Mouse (Mus musculus) mouse embryonic stem cell (cell line): ENCODE measurements around the gene Medag.

Experiments used
- in situ Hi-C, 2 experiments: fragments of 300-500 bp; cut with MboI; formaldehyde crosslinking; loops; 1 replicate in 1 of 2; 3 replicates in 1 of 2; pipeline ENCODE4 v1.14.3; 2019 to 2020; ENCODE audit warnings: low sequenced_read_pairs in 2 of 2, low pct_unique_long_range_greater_than_20kb in 1 of 2, mixed read lengths in 1 of 2; ENCODE audit not compliant: unreplicated experiment in 1 of 2

Gene Medag

GRCm38 (mm10) chr5:149380388-149380916, 31.1 kb upstream of the Medag start:
- in situ Hi-C loops, result no loop called here

GRCm38 (mm10) chr5:149381948-149382347, 29.6 kb upstream of the Medag start:
- in situ Hi-C loops, result no loop called here

GRCm38 (mm10) chr5:149382601-149383000, 28.9 kb upstream of the Medag start:
- in situ Hi-C loops, result no loop called here

- in situ Hi-C loops, result loop anchor here in 1 of 2 experiments (5.0 kb wide), 1 partner anchor 343 kb away; no protein-coding TSS in a partner anchor
These were observed 26.2 kb upstream of the Medag start for GRCm38 (mm10) chr5:149385228-149385961.

DNA sequence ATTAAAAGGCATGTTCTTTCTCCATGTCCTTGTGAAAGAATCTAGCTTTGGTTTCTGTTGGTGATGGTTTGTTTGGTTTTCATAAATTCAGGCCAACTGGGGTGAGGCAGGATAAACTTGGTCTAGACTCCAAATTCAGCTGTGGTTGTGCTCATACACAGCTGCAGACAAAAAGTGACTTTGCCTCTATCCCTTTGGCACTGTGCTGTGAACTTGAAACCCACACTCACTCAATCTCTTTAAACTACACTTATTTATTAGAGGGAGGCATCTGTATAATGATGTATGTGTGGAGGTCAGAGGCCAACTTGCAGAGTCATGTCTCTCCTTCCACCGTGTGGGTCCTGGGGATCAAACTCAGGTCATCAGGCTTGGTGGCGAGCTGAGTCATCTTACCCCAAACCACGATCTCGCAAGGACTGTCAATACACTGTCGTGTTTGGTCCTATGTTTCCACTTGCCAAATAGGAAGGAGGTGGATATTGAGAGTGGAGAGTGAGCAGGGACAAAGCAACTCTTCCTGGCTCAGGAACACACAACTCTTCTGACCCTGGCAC, 25.2 kb upstream of the Medag start:
- in situ Hi-C loops, result loop anchor here in 1 of 2 experiments (5.0 kb wide), 1 partner anchor 344 kb away; no protein-coding TSS in a partner anchor

- in situ Hi-C loops, result loop anchor here in 1 of 2 experiments (5.0 kb wide), 1 partner anchor 347 kb away; no protein-coding TSS in a partner anchor
These were observed 22.6 kb upstream of the Medag start for GRCm38 (mm10) chr5:149388947-149389346.

- in situ Hi-C loops, result loop anchor here in 1 of 2 experiments (5.0 kb wide), 1 partner anchor 347 kb away; no protein-coding TSS in a partner anchor
These were observed 21.9 kb upstream of the Medag start for GRCm38 (mm10) chr5:149389548-149390211.

DNA sequence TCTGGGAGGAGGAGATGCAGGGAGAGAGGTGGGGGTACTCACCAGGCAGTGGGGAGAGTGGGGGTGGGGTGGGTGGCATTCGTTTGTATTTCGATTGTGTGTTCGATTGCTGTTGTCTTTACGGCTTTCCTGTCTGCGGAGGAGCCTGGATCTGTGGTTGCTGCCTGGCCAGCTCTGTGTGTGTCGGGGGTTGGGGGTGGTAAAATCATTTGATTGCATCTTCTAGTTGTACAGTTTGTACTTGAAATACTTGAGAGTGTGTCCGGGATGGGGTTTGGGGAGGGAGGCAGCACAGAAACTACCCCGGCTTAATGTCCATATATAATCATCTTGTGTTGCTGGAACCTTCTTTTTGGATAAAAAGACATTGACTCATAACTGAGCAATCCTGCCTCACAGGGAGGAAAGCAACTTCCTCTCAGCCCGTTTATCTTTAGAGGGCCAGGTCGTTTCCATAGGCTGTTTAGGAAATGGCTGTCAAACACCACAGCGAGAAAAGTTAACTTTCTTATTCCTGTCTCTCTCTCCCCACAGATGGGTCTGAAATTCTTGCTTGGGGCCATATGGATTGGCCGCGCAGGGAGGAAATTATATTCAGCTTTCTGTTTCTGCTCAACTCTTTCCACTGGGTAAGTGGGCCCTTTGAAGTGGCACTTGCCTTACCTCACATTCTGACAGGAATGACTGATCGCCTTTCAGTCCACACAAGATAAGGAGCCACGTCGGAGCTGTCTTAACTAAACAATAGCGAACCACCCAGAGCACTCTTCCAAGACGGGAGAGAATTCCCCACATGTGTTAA, 19.8 kb upstream of the Medag start:
- in situ Hi-C loops, result no loop called here

DNA sequence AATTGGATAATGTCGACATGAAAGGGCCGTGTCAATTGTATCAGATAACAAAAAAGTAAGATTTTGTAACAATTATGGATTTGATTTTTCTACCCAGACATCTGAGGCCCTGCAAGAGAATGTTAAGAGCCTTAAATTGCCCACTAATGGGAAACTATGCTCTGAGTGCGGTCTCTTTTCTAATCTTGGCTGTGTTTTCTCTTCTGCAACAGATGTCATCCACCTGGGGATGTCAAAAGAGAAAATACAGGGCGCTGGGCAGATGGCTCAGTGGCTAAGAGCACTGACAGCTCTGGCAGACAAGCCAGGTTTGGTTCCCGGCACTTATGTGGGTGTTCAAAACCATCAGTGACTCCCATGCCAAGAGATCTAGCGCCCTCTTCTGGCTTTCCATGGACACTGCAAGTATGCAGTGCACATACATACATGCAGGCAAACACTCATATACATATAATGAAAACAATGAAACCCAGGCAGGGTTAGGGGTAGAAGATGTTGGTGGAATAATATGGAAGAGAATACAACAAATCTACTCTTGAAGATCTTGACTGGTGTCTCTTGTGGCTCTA, 19.0 kb upstream of the Medag start:
- in situ Hi-C loops, result no loop called here

DNA sequence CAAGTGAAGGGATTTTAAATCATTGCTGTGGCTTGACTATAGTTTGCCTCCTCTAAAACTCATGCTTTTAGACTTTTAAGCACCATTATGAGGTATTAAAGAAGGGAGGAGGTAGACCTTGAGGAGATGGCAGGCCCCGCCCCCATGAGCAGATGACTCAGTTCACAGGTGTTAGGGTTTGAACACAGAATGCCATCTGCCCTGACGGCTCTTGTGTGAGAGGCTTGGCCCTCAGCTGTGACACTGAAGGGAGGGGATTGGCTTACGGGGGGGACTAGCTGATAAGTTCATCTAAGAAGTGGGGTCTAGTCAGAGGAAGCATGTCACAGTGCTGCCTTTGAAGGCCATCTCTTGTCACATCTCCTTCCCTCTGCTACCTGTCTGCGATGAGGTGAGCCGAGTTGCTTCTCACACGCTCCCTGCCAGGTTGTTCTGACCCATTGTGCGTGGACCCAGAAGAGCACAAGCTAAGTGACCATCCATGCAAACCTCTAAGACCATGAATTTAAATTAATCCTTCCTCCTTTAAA, 10.0 kb upstream of the Medag start:
- in situ Hi-C loops, result no loop called here

- in situ Hi-C loops, result no loop called here
These were observed 9.5 kb upstream of the Medag start for GRCm38 (mm10) chr5:149402029-149402428.

DNA sequence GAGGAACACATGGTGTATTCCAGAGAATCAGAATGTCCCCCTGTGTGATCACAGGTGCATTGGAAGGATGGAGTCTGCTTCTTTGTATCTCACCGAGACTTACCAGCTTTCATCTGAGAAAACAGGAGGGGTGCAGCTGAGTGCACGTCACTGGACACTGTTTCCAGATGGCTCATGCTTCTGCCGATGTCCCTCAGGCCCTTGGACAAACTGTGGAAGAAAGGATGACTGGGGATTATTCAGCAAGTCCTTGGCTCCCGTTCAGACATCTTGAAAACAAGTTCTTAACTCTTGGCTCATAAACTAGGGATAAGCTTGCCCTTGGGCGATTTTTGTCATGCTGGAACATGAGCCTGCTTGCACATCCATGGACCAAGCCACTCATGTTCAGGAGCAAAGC, 8.2 kb upstream of the Medag start:
- in situ Hi-C loops, result no loop called here

DNA sequence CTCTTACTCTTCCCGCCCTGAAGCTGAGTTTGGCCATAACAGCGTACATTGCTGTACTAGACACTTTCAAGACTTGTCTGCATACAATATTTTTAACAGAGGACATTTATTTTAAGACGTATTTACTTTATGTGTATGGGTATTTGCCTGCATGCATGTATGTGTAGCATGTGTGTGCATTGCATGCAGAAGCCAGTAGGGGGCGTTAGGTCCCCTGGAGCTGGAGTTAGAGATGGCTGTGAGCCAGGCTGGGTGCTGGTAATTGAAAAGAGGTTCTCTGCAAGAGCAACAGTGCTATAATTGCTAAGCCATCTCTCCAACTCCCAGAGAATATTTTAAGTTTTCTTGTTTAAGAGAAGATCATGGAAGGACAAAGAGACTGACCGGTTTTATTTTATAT, 6.8 kb upstream of the Medag start:
- in situ Hi-C loops, result no loop called here

GRCm38 (mm10) chr5:149406791-149407276, 4.7 kb upstream of the Medag start:
- in situ Hi-C loops, result no loop called here

DNA sequence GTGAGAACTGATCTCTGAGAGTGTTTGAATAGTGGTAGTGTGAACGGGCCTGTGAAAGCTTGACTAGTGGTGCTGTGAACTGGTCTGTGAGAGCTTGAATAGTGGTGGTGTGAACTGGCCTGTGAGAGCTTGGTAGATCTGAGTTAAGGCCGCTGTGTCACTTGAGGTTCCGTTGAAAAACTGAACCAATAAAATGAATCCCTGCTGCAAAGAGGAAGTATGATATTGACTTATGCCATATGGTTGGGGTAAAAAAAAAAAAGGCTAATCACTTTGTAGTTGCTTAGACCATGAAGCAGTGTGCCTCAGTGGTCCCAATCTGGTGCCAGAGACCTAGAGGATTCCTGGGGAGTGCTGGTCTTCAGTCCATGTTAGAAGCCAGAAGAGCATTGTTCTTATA, 2.0 kb upstream of the Medag start:
- in situ Hi-C loops, result no loop called here

DNA sequence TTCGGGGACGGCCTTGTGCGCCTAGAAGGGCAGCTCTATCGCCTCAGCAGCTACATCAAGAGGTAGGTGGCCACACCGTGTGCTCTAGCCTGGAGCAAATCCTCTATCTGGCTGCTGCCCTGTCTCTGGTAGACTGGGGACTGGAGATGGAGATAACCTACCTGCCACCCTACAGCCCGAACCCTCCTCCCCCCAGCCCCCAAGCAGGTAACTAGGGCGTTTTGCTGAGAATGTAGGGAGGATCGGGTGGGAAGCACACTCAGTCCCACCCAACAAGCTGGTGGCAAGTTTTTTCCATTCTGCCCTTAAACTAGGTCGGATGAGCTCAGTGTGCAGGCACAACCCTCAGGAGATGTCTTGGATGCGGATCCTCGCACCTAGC, 636 bp downstream of the Medag start:
- in situ Hi-C loops, result no loop called here

DNA sequence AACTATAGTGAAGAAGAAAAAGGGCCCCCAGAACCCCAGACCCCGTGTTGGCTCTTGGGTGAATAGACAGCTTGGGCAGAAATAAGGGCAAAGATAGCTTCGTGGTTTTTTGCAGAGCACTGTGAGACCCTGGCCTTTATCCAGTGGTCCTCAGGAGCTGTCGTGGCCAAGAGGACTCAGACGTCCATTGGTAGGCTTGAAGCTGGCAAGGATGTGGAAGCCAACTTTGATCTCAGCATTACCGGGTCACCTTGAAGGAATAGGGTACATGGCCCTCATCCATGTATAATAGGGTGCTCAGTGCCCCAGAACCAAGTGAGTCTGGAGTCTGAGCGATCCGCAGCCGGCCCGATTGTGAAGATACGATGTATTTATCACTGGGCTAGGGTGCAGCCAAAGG, 1.1 kb downstream of the Medag start:
- in situ Hi-C loops, result no loop called here
